Mouse (Mus musculus): ENCODE results near the gene Nek1. TPM values are rescaled to one million over a fixed set of nuclear protein-coding genes. Genes with fewer than 3 reads are reported as not detected.
"Not testable (repeated sequence)": the region's sequence is repeated elsewhere in the genome, so short reads cannot be mapped to it uniquely, and the experiment has no call there.

The Nek1 gene
- total RNA-seq, 1 experiment from 2014 or later = 6.8 TPM

DNA sequence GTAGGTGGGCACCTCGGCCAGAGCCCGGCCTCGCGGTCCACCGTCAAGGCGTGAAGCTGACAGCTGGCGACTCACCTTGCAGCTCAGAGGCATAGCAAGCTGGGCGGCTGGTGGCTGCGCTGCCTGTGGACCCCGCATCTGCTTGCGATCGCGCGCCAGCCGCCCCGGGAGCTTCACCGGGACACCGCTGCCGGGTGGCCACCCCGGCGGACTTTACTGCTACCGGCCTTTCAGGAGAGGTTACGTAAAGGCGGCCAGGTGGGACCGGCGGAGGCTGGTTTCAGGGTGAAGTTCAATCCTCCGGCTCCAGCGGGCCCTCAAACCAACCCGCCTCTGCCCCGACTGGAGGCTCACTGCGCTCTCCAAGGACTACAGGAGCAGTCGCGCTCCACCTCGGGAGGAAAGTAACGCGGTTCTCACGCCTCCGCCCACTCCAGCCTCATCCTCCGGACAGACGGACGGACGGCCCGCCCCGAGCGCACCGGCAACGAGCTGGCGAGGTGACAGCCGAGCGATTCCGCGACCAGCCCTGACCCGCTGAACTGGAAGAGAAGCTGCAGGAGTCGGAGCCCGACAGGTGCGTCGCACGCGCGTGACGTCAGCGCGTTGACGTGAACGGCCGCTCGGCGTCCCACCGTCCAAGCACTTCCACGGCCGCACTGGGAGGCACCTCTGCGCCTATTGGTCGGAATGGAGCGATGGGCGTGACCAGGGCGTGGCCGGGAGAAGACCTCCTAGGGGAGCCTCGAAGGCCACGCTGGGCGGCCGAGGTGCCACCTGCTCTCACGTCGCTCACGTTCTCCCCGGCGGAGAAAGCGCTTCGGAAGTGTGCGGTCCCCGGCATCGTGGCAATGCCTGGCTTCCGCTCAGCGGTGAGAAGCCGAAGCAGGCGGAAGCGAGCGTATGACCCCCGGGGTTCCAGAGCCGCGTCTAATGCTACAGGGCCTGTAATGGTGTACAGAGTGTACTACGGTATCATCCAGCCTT is 10.0 kb upstream of the Nek1 start, which contains the start of gene Clcn3:
Gene Clcn3 (minus strand): TSS at position 600 of the 987 bp plus-strand sequence.
- ATAC-seq (replicated peaks; ENCODE audit: insufficient number of reproducible peaks, low FRiP score, low TSS enrichment, poor library complexity, severe bottlenecking) = peak; percentile 97

DNA sequence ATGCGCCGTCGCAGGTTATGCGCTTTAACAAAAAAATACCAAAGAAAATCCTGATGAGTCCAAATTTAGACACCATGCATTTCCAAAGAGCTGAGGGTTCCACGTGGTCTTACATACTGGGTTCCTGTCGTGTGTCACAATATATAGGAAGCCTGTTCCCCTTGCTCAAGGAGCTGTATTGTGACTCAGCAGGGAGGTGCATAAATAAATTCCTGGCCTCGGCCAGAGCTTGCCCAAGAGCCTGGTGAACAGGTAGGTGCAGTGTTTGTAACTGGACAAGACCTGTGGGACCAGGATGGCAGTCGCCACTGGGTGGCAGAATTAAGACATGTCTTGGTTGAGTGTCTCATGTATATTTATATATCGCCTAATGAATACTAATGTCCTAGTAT is 9.3 kb upstream of the Nek1 start:
- ATAC-seq (replicated peaks; ENCODE audit: insufficient number of reproducible peaks, low FRiP score, low TSS enrichment, poor library complexity, severe bottlenecking) = peak; percentile 64

DNA sequence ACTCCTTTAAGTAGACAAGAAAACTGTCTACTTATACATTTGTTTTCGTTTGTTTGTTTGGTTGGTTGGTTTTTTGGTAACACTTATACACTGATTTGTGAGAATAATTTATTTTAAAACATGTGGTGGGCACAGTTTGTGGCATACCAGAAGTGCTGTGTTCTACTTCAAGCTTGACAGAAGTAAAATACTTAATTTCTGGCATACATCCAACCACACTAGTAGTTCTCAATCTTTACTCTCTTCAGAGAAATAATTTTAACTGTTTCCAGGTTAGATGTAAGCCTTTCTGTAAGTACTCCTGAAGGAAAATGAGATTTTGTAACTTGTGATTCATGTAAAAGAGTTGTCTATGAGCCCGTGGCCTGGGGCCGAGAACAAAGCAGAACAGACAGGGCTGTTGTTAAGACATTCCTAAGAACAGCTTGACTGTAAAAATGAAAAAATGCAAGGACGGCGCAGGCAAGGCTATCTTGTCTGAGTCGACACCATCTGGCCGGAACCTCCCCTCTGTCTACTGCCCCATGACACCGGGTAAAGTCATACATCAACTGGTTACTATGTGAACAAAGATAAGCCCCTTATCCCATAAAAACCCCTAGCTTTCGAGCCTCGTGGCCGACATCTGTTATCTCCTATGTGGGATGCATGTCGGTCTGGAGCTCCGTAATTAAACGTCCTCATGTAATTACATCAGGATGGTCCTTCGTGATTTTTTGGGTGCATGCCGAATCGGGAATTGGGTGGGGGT is 8.6 kb upstream of the Nek1 start:
- not testable (repeated sequence) for ATAC-seq (replicated peaks; ENCODE audit: insufficient number of reproducible peaks, low FRiP score, low TSS enrichment, poor library complexity, severe bottlenecking)

DNA sequence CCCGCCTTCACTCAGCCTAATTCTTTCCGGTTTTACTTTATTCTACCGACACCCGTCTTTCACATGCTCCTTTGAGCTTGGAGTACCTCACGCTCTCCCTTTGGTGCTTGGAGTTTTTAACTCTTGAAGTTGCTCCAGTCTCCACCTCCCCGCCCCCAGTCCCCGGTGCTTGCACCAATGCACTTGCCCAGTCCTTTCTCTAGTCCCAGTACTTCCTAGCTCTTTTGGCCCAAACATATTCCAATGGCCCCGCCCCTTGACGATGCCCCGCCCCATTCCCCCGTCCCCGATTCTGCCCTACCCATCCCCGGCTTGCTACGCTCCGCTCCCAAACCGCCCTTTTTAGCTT is 460 bp upstream of the Nek1 start:
- no peak; the same call in 1 of the 2 replicates for ATAC-seq (replicated peaks; ENCODE audit: insufficient number of reproducible peaks, low FRiP score, low TSS enrichment, poor library complexity, severe bottlenecking)

DNA sequence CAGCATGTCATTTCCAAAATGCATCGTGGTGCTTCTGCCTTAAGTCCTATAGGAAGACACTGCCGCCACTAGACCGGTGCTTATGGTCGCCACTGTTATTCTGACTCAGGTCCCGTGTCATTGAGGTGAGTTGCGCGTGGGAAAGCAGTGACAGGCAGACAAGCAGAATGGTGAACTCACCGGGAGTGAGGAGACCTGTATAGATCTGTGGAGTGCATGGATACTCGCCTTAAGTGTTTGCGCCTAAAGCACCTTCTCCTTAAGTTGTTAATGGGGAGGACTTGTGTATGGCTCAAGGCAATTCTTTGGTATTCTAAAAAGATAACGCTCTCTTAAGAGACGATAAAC is 618 bp downstream of the Nek1 start:
- peak; percentile 5; the same call in 1 of the 2 replicates for ATAC-seq (replicated peaks; ENCODE audit: insufficient number of reproducible peaks, low FRiP score, low TSS enrichment, poor library complexity, severe bottlenecking)

DNA sequence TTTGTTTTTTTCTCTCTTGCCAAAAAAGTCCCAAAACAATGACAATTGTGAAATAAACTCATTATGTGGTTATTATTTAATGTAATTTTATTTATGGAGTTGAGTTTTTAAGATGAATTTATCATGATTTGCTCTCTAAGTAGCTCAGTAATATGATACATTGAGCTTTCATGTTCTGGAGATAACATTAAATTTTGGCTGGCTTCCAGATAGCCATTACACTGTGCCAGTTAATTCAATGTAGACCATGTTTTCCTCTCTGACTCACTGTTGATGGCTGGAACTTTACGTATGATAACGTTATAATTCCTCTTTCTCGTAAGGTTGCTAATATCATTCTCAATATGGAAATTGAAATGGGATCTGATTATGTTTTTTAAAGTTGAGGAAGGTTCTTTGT is 3.5 kb downstream of the Nek1 start:
- no peak for ATAC-seq (replicated peaks; ENCODE audit: insufficient number of reproducible peaks, low FRiP score, low TSS enrichment, poor library complexity, severe bottlenecking)

DNA sequence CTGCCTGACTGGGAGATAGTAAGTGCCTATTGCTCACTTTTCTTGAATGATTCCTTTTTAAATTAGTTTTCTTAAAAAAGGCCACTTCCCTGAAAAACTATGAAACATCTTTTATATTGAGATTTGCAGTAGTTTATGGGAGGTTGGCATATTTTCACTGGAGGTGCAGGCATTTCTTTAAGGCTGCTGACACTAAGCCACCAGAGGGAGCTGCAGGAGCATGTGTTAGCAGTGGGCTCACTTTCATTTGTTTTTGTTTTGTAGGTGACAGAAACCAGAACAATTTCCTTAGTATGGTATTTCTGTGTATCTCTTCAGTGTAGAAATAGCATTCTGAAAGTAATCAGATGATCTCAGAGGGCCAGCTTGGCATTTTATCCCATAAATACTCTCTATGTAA is 49.0 kb downstream of the Nek1 start:
- ATAC-seq (replicated peaks; ENCODE audit: insufficient number of reproducible peaks, low FRiP score, low TSS enrichment, poor library complexity, severe bottlenecking) = no peak

DNA sequence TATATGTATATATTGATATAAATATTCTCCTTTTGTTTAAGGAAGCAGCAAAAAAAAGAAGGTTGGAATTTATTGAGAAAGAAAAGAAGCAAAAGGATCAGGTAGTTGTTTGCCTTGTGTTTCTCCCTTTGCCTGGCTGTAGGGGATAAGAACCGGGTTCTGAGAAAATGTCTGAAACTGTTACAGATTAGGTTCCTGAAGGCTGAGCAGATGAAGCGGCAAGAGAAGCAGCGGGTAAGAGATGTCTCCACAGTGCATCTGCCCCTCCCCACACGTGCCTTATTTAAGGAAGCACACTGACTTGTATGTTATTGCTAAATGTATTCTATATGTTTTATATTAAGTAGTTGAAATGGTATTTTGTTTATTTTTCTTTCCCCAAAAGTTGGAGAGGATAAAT is 50.9 kb downstream of the Nek1 start:
- ATAC-seq (replicated peaks; ENCODE audit: insufficient number of reproducible peaks, low FRiP score, low TSS enrichment, poor library complexity, severe bottlenecking) = no peak

DNA sequence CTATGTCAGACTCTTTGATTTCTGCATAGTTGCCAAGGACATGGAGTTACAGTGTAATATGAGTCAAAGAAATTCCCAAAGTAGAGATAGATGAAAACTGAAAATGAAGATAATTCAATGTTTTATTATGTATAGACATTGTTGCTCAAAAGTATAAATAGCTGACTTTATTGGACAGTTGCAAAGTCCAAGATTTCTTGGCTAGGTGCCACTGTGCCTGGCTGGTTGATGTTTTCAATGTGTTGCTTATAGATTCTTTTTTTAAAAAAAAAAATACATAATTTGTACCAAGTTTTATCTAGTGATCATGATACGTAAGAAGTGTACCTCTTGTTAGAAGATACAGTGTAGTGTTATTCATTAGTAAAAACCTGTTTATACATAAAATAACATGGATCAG is 53.8 kb downstream of the Nek1 start:
- no peak for ATAC-seq (replicated peaks; ENCODE audit: insufficient number of reproducible peaks, low FRiP score, low TSS enrichment, poor library complexity, severe bottlenecking)

DNA sequence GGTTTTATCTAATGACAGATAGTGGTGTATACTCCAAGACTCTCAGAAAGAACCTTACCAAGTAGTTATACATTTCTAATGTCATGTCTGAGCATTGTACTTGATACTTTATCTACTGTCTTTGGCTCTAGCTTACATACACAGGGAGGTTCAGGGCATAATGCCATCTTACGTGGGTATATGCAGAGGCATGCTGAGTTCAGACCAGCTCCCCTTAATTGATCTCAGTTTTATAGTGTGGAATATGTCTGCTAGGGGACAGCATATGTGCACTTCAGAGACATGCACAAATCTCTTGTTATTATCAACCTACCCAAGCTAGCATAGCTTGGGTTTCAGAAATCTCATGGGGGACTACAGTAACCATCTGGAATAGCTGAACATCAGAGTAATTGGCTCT is 60.0 kb downstream of the Nek1 start:
- no peak for ATAC-seq (replicated peaks; ENCODE audit: insufficient number of reproducible peaks, low FRiP score, low TSS enrichment, poor library complexity, severe bottlenecking)

DNA sequence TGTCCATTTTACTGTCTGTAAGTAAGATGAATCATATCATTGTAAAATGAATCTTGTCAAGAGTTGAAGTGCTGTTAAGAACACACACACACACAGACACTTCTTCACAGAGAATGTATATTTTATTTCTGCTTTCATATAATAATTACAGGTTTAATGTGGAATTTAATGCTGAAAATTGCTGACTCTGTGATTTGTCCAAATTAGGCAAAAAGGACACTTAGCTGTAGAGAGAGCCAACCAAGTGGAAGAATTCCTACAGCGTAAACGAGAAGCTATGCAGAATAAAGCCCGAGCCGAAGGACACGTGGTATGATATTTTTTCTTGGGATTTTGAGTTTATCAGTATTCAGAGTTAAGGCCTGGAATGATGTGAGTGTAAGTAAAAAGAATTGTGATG is 61.3 kb downstream of the Nek1 start:
- no peak for ATAC-seq (replicated peaks; ENCODE audit: insufficient number of reproducible peaks, low FRiP score, low TSS enrichment, poor library complexity, severe bottlenecking)

DNA sequence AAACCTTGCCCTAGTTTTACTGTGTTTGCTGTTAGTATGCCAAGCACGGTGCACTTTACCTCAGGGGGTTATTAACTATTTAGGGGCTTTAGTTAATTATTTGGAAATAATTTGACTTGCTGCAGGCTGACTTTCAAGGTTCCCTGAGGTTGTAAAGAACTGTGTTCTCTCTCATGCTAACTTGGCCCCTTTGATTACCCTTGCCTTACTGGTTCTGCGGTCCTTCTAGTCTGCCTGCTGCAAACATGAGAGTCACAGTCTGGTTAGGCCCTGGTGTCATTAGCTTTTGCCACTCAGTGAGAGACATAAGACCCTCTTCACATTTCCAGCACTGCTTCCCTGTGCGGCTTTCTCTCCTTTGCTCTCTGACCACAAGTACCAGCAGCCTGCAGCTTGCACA is 64.0 kb downstream of the Nek1 start:
- no peak for ATAC-seq (replicated peaks; ENCODE audit: insufficient number of reproducible peaks, low FRiP score, low TSS enrichment, poor library complexity, severe bottlenecking)

DNA sequence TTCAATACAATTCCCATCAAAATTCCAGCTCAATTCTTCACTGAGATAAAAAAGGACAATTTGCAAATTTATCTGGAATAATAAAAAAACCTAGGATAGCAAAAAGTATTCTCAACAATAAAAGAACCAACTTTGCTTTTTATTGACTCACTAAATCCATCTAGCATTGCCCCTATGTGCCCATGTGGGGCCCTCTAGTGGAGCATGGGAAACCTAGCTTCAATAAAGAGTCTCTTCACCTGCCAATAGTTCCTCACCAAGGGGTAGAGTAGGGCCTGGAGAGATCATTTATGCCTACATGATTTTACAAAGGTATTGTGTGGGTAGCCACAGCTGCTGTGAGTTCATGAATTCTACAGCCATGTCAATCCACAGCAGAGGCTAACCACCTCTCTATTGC is 66.1 kb downstream of the Nek1 start:
- ATAC-seq (replicated peaks; ENCODE audit: insufficient number of reproducible peaks, low FRiP score, low TSS enrichment, poor library complexity, severe bottlenecking) = no peak

DNA sequence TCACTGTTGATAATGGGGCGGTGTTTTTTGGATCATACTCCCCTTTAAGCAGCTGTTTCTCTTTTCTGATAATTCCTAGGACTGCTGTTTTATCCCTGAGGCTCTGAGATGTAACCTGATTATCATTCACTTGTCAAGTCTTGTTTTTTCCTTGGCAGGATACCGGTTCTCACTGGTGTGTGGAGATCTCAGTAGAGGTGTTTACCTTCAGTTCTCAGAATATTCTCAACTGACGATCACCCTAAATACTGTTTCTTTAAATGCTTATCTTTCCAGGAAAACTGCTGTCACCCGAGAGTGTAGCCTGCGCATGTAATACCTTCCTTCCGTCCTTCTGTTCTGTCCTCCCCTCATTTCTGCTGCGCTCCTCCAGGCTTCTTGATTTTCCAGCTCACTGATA is 67.4 kb downstream of the Nek1 start:
- no peak for ATAC-seq (replicated peaks; ENCODE audit: insufficient number of reproducible peaks, low FRiP score, low TSS enrichment, poor library complexity, severe bottlenecking)

DNA sequence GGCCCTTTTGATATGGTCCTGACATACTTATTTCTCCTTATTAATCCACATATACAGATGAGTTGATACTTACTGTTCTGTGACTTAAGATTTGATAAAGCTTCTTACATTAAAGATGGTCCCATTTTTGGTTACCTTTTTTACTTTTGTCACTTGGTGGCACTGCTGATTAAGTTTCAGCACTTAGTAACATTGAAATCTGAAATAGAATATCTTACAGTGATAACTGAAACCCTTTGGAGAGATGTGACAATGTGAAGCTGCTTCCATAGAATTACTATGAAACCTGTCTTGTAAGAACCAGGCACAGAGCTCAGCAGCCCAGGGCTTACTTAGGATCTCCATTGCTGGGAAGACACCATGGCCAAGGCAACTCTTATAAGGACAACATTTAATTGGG is 82.1 kb downstream of the Nek1 start:
- ATAC-seq (replicated peaks; ENCODE audit: insufficient number of reproducible peaks, low FRiP score, low TSS enrichment, poor library complexity, severe bottlenecking) = no peak

DNA sequence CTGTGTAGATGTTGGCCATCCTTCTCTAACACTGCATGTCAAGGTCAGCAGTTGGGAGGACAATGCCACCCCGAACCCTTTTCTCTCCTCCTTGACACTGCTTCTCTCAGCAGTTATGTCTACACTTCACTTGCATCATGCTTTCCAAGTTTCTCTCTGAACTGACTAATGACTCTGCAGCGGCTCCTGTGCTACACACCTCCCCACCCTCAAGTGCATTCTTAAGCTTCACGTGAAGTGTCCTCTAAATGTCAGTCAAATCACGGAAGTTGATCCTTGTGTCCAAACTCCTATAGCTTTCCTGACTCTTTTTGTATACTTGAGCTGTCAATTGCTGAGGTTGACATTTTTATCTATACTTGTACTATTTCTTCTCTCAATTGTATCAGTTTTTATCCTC is 117.5 kb downstream of the Nek1 start:
- no peak for ATAC-seq (replicated peaks; ENCODE audit: insufficient number of reproducible peaks, low FRiP score, low TSS enrichment, poor library complexity, severe bottlenecking)

DNA sequence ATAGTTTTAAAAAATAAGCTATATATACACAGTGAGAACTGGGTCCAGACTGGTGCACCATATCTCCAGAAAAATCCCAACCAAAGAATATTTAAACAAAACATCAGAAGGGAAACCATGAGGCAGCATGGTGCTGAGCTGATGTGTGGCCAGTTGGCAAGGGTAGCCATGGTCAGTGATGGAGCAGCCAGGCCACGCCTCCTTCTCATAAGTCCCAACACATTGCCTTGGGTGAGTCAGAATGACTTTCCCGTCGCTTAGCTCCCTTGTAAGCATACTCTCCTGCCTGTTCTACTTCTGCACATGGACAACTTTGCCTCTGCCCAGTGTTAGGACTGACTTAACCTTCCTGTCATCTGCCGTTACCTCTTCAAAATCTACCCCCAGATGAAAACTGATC is 118.9 kb downstream of the Nek1 start:
- ATAC-seq (replicated peaks; ENCODE audit: insufficient number of reproducible peaks, low FRiP score, low TSS enrichment, poor library complexity, severe bottlenecking) = no peak

DNA sequence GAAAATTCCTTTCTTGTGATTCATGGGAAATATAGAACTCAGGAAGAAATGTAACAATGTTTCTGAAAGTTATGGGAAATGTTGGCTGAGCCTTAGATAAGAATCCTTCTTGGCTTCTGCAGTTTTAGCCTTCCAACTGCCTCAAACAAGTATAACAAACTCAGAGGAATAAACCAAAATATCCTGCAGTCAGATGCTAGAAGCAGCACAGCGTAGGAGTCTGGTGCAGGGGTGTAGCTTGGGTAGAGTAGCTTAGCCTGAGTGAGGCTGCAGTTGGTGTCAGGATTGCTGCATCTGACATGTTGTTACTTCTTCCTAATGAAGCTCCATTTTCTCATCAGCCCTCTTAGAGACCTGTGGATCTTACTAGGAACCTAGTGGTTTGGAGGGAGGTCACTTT is 128.6 kb downstream of the Nek1 start:
- no peak for ATAC-seq (replicated peaks; ENCODE audit: insufficient number of reproducible peaks, low FRiP score, low TSS enrichment, poor library complexity, severe bottlenecking)

DNA sequence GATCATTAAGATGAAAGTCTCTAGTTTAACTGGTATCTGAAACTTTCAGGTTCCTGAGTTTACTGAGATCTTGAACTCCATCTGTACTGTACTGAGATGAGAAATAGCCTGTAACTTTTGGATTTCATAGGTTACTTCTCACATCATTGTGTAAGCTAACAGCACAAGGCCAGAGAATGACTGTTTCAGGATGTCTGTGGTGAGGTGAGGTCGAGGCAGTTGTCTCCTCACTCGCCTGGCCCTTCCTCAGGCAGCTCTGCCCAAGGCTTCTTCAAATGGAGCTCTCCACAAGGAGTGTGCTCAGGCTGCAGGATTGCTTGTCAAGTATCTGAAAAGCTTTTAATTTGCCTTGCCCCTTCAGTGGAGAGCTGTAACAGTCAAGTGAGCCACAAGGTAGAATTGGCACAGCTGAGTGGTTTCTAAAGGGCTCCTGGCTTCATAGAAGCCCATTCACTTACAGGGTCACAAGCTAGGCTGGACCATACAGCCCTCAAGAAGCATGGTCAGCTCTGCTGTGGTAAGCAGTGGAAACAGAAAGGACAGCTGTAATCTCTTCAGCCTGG is 134.4 kb downstream of the Nek1 start:
- no peak for ATAC-seq (replicated peaks; ENCODE audit: insufficient number of reproducible peaks, low FRiP score, low TSS enrichment, poor library complexity, severe bottlenecking)

Measured in monocyte, adult 5-6 weeks (primary cell).